Mouse (Mus musculus) adrenal gland, adult 18-20 months (tissue): ENCODE measurements at regions not wholly inside any gene's neighbourhood (a gene's known extent, or its start where the extent isn't known, plus 50 kb on each side); places are given as distances from the start of the nearest gene placed in this dataset.
"Not testable (repeated sequence)": the region's sequence is repeated elsewhere in the genome, so short reads cannot be mapped to it uniquely, and the experiment has no call there.

Experiments used
- DNase-seq, 2 experiments: peaks; one replicate each; pipeline ENCODE4 v3.0.0; 2021 to 2022; ENCODE audit warnings: low spot score in 2 of 2

DNA sequence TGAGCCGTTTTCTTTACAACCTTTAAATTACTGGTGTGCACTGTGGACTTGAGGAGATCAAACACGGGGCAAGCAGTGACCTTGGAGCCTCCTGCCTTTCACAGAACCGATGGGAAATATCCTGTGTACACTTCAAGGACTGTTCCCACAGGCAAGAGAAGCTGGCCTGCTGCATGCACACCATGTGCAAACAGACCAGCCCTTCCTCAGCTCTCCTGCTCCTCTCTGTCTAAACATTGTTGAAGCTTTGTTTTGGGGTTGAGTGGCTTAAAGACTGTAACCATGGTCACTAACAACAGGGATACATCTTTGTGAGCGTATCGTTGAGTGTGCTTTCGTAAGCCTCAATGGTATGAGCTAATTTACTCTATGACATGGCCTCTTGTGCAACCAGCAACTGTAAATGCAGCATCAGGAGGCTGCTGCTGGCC, 50.2 kb upstream of the Agps start:
- no peak for DNase-seq

DNA sequence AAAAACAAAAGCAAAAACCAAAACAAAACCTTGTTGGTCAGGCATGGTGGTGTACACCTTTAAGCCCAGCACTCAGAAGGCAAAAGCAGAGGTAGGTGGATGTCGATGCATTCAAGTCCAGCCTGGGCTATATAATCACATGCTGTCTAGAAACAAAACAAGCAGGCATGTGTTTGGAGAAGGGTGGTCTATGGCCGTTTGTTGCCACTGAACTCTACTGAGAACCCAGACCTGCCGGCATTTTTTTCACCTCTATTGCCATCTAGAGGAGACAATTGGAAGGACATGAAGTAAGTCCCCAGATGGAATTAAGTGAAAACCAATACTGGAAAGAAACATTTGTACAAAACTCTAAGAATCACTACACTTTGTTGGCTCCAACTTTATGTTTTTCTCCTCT, 50.9 kb upstream of the Agps start:
- no peak for DNase-seq

DNA sequence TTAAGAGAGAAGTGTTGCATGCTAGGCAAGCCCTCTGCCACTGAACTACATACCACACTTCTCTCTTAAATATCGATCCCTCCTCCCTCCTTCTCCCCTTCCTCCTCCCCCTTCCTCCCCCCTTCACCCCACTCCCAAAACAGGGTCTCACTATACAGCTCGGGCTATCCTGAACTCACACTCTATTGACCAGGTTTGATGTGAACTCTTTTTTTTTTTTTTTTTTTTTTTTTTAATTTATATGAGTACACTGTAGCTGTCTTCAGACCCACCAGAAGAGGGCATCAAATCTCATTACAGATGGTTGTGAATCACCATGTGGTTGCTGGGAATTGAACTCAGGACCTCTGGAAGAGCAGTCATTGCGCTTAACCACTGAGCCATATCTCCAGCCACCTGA, 53.3 kb upstream of the Agps start:
- DNase-seq, result not testable (repeated sequence)

DNA sequence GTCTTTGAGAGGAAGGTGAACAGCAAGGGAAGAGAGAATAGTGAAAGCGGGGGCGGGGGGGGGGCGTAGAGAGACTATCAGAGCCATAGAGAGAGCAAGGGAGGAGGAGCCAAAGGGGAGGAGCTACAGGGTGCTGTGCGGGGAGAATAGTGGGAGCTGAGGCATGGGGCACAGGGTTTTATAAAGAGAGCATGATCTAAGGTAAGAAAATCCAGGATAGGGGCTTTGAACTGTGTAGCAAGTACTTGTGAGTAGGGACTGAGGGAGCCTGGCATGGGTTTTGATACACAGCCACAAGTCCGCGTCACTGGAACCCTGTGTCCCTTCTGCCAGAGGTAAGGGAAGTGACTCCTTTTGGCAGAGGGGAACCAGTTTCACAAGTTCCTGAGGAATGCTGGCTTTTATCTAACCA, 54.9 kb upstream of the Agps start:
- DNase-seq, result peak in 1 of 2 experiments; percentile 34

DNA sequence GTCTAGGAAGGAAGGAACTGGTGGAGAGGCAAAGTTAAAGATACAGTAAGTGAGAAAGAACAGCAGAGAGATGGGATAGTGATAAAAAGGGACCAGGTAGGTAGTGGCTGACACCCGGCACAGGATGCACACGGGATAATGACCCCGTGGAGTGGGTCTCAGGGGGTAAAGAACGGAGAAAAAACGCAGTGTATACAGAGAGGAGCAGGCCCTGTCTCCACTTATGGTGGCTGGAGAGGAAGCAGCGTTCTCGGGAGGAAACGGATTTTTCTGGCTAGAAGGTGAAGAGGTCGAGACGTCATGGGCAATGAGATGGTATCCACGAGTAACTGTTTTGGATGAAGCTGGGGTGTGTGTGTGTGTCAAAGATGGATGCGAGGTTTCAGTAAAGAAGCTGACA, 55.4 kb upstream of the Agps start:
- DNase-seq, result no peak

DNA sequence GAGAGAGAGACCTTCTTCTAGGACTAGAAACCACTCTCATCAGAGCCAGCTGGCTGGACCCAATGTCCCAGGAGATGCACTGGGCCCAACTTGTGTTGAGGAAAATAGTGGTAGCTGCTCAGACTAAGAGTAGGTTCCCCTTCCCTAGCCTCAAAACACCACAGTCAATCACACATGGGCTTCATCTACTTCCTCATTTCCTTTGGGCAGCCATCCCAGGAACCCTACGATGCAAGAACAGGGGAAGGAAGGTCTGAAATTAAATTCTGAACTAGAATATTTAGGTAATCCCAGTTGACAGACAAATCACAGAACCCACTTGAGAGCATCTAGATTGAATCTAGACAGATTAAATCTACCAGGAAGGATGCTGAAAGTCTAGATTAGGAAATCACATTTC, 56.8 kb upstream of the Agps start:
- DNase-seq, result no peak

DNA sequence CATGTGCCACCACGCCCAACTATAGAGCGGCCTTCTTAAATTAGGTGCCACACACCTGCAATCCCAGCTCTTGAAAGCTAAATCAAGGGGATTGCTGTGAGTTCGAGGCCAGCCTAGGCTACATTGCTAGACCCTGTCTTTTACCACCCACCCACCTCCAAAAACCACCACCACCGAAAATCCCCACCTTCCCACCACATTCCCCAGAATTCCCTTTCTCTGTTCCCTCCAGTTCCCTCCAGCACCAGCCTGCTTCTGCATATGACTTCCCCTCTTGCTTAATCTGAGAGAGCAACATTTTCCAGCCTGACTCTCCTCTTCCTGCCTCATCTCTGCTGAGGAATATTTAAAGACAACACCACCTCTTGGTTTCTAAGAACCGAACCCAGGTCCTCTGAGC, 58.5 kb upstream of the Agps start:
- no peak for DNase-seq

DNA sequence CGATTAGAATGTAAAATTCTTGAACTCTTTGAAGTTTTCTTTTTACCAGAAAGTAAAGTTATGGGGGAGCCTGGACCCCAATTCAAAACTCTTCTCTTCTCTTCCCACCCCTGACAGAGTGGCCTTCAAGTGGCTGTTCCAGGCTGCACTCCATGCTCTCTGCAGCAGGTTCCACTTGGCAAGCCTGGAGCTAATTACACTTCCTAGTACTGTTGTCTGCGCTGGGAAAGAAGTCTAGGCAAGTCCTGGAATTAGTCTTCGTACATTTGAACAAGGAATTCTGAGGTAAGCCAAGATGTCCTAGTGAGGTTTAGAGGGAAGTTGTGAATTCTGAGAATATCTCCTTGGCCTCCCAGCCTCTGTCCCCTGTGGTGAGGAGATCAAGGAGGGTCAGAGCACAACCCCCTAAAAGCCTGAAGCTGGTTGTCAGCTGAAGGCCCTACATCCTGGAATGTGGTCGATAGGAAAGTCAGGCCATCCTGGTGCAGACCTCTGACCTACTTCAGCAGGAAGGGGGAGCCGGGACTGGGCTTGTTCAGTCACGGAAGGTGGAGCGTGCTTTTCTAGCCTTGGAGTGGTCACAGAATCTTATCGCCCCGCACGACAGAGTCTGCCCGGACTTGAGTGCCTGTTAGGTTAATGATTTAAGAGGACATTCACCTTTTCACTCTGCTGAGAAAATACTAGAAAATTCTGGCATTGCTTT, 59.6 kb upstream of the Agps start:
- no peak for DNase-seq

DNA sequence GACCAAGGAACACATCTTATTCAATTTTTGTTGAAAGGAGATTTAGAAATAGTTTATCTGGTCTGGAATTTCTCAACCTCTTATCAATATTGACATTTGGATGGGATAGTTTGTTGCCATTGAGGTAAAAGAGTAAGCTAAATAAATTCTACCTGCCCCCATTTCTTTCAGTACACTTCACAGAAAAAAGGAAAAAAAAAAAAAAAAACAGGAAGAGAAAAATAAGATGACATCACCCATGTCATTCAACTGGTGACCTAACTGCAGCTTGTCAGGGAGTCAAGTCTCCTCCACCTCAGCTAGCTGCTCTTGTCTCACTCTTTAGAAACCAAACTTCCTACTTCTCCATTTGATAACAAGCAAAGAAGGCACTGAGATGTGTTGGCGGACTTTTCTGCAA, 61.3 kb upstream of the Agps start:
- no peak for DNase-seq

DNA sequence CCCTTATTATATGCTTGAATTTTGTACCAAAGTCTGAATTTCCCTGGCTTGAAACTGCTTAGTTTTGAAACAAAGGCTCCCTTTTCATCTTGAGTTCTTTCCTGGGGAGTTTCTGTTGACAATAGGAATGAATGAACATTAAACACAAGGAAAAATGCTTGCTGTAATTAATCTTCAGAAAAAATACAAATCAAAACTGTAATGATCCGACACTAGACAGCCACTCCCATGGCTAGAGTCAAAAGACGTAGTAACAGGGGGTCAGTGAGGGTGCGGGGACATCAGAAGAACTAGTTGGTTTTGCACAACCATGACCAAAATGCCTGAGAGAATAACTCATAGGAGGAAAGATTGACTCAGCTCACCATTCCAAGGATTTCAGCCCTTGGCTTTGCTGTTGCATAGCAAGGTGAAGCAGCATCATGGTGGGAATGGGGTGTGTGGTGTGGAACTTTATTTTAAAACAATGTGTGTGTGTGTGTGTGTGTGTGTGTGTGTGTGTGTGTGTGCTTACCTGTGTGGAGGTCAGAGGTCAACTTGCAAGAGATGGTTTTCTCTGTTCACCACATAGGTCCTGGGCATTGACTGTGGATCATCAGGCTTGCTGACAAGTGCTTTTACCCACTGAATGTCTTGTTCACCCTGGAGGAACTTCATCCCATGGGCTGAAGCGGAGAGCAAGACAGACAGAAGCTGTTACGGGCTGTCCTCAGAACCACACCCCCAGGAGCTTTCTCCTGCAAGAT, 63.2 kb upstream of the Agps start:
- no peak for DNase-seq

DNA sequence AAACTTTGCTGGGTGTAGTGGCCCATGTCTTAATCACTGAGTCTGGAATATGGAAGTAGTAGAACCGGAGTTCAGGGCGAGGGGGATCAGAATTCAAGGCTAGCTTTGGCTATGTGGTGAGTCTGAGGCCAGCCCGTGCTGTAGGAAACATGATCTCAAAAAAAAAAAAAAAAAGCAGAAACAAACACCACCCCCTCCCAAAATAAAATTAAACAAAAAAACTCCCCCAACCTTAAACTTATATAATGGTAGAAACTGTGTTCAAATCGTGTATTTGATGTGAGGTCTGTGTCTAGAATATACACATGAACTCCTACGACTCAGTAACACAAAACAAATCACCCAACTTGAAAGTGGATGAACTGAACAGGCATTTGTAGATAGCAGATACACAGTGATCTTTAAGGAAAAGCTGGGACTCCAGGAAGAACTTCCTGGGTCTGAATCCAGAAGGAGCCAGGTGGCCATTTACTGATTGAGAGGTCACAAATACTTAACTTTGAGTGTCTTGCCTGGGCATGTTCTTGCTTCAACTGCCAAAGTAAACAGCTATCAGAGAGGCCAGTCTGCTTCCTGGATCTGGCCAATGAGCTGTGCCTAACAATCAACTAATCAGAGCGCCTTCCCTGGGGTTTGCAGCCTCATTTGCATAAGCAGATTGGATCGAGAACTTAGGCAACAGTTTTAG, 63.6 kb upstream of the Nfe2l2 start:
- no peak for DNase-seq

DNA sequence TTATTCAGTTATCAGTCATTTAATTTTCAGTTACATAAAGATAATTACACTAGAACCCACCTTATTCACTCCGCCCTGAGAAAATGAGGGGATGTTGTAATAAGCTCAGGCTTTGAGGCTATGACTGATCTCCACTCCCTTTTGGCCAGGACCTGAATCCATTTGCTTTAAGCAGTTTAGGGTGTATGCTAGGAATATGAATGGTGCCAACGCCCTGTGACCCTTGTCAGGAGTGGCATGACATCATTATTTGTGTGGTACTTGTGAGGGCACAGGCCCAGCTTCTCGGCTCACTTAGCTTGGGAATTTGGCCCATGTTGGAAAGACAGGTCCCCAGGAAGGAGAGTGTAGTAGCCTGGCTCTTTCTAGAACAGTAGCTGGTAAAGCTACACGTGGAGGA, 61.0 kb upstream of the Nfe2l2 start:
- no peak for DNase-seq

DNA sequence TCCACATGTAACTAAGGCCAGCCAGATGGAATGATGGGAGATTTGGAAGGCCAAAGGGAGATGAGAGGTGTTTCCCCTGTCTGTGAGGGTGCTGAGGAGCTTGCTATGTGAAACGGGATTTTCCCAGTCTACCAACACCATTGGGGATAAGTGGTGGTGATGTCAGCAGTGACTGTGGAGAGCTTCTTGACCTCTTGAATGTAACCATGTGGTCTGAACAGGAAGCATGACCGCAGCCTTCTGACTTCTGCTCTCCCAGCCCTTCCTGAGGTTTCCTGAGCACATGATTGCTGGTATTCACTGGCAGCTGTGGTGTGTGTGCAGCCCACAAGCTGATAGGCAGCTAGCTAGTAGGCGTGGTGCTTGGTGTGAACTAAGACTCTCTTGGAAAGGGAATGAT, 58.8 kb upstream of the Nfe2l2 start:
- no peak for DNase-seq

DNA sequence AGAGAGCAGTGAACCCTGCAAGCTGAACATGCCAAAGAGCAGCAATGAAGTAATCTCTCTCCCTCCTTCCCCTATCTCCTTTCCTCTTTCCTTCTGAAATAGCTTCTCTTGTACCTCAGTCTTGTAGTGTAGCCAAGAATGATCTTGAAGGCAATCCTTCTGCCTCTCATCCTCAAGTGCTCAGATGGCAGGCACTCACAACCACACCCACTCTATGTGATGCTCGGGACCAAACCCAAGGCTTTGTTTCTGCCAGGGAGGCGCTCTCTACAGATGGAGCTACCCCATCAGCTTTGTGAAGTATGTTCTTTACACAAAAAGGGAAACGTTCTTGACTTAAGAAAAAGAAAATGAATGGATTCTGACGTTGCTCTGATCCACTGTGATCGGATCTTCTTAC, 57.6 kb upstream of the Nfe2l2 start:
- no peak for DNase-seq

DNA sequence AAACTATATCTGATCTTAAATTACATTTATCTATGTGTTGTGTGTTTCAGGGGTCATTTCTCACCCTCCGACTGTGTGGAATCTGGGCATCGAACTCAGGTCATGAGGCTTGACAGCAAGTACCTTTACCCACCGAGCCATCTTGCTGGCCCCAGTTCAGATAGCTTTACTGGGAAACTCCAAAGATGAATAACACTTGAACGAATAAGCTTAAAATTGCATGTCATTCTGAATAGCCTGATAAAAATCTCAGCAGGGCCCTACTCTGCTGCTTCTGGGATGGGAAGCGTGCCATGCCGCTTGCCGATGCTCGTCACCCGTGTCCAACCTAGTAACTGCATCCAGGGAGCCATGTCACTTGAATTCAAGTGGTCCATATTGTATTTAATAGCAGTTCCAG, 57.2 kb upstream of the Nfe2l2 start:
- no peak for DNase-seq

DNA sequence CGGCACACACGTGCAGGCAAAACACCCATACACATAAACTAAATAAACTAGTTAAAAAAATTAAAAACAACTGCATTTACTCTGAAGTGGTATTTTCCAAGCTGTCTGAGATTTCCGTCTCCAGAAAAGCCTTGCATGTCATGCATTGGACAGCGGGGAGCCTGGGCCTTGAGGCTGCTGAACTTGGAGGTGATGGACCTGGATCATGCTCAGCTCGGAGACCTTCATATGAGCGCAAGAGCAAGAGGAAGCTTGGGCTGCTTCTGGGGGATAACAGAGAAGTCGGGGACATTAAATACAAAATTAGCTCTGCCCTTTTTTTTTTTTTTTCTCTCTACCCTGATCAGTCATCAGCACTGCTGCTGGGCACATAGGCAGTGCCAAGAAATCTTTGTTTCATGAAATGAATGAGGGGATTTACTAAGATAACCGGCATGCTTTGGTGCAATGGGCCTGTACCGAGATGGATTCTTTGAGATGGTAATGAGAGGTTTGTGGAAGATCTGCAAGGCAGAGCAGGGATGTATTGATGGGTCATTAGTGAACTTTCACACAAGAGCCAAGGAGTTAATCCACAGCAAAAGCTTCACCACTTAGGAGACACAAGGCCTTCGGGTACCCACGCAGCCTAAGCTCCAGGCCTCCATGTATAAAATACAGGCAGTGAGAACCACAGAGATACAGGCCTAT, 54.9 kb upstream of the Nfe2l2 start:
- no peak for DNase-seq

DNA sequence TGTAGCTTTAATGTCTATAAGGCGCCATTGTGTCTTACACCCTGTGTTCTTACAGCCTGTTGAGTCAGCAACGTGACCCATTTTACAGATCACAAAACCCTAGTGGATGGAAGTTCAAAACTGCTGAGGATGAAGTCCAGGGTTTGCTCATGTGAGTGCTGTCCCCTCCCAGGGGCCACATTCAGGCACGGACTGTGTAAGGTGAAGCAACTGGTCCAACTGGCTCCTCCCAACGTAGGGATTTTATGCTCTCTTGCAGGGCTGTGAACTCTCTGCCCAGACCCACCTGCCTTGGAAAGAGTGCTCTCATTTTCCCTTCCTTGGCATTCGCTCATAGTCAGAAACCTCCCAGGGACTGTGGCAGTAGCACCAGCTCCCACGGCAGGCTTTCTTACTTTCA, 53.8 kb upstream of the Nfe2l2 start:
- no peak for DNase-seq

DNA sequence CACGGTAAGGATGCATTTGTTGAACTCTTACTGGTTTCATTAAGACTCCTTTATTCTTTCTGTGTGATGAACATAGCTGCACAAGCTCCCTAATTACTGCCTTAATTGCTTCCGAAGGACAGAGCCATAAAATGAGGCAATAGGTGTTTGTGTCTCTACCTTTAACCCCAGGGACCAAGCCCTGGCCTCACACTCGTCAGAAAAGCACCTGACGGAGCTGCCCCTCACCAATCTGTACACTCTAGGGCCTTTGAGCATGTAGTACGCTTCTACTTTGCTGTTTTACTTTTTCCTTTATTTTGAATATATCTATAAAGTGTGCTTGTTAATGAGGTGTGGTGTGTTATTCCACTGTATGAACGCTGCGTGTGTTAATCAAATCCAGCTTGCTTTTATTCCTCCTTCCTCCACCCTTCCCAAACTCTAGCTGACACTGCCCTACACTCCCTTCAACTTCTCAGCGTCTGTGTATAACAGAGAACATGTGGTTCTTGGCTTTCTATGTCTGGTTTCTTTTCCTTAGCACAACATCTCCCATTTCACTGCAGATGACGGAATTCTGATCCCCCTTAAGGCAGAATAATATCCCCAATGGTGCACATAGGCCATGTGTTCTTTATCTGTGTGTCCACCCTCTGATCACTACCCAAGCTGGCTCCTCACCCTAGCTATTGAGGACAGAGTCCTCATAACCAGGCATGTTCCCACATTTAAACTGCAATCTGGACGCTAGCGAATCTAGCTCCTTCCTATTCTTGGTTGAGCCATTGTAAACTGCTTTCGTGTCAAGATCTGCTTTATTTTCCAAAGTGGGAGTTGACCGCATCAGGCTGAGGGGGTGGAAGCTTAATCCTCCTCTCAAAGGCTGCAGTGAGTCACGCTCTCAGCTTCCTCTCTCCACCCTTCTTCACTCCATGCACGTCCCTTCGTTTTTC, 52.5 kb upstream of the Nfe2l2 start:
- no peak for DNase-seq

DNA sequence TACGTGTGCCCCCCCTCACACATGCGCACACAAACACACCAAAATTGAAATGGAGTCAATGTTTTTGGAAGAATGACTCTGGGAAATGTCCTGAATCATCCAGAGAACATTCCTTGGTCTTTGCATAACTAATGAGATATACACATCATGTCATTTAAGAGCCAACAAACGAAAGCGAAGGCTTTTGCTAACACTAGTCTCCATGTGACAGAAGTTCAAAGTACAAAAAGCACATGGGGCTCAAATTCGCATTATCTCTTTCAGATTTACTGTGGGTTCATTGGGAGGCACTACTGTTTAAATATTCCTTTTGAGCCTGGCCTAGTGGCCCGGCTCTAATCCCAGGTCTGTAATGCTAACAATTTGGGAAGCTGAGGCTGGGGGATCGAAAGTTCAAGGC, 50.2 kb upstream of the Nfe2l2 start:
- no peak for DNase-seq
